Mouse (Mus musculus): ENCODE measurements around the gene Zswim3. TPM values are rescaled to one million over a fixed set of nuclear protein-coding genes. Genes with fewer than 3 reads are reported as not detected.

The Zswim3 gene
- polyA plus RNA-seq, 1 experiment, result 7.6 TPM

DNA sequence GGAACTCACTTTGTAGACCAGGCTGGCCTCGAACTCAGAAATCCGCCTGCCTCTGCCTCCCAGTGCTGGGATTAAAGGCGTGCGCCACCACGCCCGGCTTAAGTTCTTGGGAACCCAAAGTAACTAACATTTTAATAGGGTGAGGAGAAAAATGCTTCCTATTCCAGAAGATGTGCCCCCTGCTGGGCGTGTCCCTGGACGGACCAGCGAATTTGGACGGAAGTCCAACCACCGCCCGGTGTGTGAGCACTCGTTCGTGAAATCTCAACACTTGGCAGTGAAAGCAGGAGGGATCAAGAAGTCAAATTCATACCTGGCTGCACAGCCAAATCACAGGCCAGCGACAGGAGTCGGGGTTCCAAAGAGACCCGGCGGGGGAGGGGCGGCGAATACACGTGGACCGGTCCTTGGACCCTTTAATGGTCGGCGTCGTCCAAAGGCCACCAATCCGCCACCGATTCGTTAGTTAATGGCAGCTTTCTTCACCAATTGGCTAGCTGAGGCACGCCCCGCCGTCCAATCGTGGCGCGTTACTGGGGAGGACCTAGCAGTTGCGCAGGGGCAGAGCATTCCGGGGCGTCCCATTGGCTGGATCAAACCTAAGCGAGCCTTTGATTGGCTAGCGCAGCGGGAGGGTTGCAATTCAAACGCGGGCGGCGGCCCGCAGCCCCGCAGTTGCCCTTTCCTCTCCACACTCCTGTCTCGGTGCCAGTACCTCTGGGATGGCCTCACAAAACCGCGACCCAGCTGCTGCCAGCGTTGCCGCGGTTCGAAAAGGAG lies 35.5 kb upstream of the Zswim3 start, which contains the start of gene Ube2c:
Gene Ube2c (plus strand): TSS at position 641 of the 780 bp plus-strand sequence.
- Histone ChIP-seq H3K27ac (ENCODE audit: insufficient read depth, low read length) (no peak within 1 kb of the TSS), H3K4me1 (ENCODE audit: control insufficient read depth, insufficient read depth, low read length) (no peaks in the 10 kb centered on the region), H3K4me3 (ENCODE audit: insufficient read depth, low read length) (peak within 1 kb of the TSS; percentile 34)
- 0 out of 2 replicates have a peak, but pooled peaks have one; percentile 2 for TF ChIP-seq CTCF (IDR thresholded peaks at IDR 0.05; ENCODE audit: extremely low read depth, insufficient read depth, low read length)
- no peak for TF ChIP-seq POLR2A (IDR thresholded peaks at IDR 0.05; ENCODE audit: extremely low read depth, insufficient read depth, low read length)

DNA sequence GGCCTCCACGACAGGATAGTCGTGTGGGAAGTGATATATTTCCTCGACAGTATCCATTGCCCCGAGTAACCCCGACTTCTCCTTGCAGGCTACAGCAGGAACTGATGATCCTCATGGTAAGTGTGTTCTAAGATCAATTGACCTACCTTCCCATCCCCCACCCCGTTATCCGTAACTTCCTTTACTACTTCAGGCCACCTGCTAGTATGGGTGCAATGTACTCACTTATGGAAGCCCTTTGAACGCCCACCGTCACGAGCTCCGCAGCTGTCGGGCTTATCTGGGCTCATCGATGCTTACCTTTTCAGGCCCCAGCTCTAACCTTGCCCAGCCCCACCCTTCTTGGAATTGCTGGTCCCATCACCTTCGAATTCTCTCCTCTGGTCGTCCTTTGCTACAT lies 34.6 kb upstream of the Zswim3 start:
- Histone ChIP-seq H3K27ac (ENCODE audit: insufficient read depth, low read length) (no peak overlapping the region), H3K4me1 (ENCODE audit: control insufficient read depth, insufficient read depth, low read length) (no peaks in the 10 kb centered on the region), H3K4me3 (ENCODE audit: insufficient read depth, low read length) (peak overlapping the region; percentile 34; the same call in 1 of the 2 replicates)
- TF ChIP-seq CTCF (IDR thresholded peaks at IDR 0.05; ENCODE audit: extremely low read depth, insufficient read depth, low read length), result no peak
- TF ChIP-seq POLR2A (IDR thresholded peaks at IDR 0.05; ENCODE audit: extremely low read depth, insufficient read depth, low read length), result no peak

- Histone ChIP-seq H3K4me3 (ENCODE audit: insufficient read depth, low read length) (no peak overlapping the region), H3K4me1 (ENCODE audit: control insufficient read depth, insufficient read depth, low read length) (no peaks in the 10 kb centered on the region), H3K27ac (ENCODE audit: insufficient read depth, low read length) (no peak overlapping the region)
- no peak for TF ChIP-seq CTCF (IDR thresholded peaks at IDR 0.05; ENCODE audit: extremely low read depth, insufficient read depth, low read length)
- no peak for TF ChIP-seq POLR2A (IDR thresholded peaks at IDR 0.05; ENCODE audit: extremely low read depth, insufficient read depth, low read length)
These were observed 33.8 kb upstream of the Zswim3 start for GRCm38 (mm10) chr2:164771123-164771522.

DNA sequence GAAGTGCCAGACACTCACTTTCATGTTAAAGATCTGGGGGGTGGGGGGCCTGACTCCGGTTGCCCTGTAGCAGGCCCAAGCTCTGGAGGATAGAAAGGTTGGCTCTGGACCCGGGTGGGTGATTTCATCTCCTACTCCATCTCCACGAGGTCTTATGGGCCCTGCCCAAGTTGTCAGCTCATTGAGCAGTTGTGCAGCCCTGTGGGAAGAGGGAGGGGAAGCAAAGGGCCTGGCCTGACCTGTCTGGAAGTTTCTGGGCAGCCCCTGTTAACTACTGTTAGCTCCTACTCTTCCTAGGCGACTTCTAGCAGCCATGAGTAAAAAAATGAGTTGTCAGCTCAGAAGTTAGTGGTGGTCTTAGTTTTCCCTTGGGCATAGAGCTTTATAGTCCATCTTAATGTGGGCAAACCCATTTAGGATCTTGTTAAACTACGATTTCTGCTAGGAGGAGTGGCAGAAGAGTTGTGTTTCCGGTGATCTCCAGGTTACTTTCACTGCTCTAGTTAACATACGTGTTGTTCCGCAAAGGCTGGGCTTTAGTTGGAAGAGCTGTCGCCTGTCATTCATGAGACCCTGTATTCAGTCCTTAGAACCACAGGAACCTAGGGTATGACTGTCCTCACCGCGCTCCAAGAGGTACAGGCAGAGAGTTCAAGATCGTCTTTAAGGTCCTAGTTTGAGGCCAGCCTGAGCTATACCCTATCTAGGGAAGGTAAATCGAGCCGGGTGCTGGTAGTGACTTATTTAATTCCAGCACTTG lies 31.5 kb upstream of the Zswim3 start:
- TF ChIP-seq CTCF (IDR thresholded peaks at IDR 0.05; ENCODE audit: extremely low read depth, insufficient read depth, low read length) (no peak), POLR2A (IDR thresholded peaks at IDR 0.05; ENCODE audit: extremely low read depth, insufficient read depth, low read length) (no peak)
- Histone ChIP-seq H3K4me1 (ENCODE audit: control insufficient read depth, insufficient read depth, low read length) (no peaks in the 10 kb centered on the region), H3K4me3 (ENCODE audit: insufficient read depth, low read length) (no peak overlapping the region), H3K27ac (ENCODE audit: insufficient read depth, low read length) (no peak overlapping the region)

- Histone ChIP-seq H3K4me1 (ENCODE audit: control insufficient read depth, insufficient read depth, low read length) (no peaks in the 10 kb centered on the region), H3K27ac (ENCODE audit: insufficient read depth, low read length) (no peak overlapping the region), H3K4me3 (ENCODE audit: insufficient read depth, low read length) (no peak overlapping the region)
- no peak for TF ChIP-seq POLR2A (IDR thresholded peaks at IDR 0.05; ENCODE audit: extremely low read depth, insufficient read depth, low read length)
- TF ChIP-seq CTCF (IDR thresholded peaks at IDR 0.05; ENCODE audit: extremely low read depth, insufficient read depth, low read length), result no peak
These were observed 30.9 kb upstream of the Zswim3 start for GRCm38 (mm10) chr2:164773989-164774364.

DNA sequence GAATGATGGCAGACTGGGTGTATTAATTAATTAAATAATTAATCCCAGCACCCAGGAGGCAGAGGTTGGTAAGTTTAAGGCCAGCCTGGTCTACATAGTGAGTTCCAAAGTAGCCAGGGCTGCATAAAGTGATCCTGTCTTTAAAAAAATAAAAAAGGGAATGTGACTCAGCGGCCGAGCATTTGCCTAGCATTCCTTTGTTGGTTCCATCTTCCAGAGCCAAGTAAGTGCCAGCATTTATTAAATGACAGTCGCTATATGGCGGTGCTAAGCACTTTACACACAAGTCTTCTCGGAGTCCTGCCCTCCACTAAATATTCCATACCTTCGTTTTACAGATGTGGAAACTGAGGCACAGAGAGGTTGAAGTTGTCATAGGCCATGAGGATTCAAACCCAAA lies 28.8 kb upstream of the Zswim3 start:
- no peak for TF ChIP-seq POLR2A (IDR thresholded peaks at IDR 0.05; ENCODE audit: extremely low read depth, insufficient read depth, low read length)
- no peak for TF ChIP-seq CTCF (IDR thresholded peaks at IDR 0.05; ENCODE audit: extremely low read depth, insufficient read depth, low read length)
- no peaks in the 10 kb centered on the region for H3K4me1 ChIP-seq (ENCODE audit: control insufficient read depth, insufficient read depth, low read length)
- no peak overlapping the region for H3K27ac ChIP-seq (ENCODE audit: insufficient read depth, low read length)
- H3K4me3 ChIP-seq (ENCODE audit: insufficient read depth, low read length), result no peak overlapping the region

- no peak for TF ChIP-seq CTCF (IDR thresholded peaks at IDR 0.05; ENCODE audit: extremely low read depth, insufficient read depth, low read length)
- TF ChIP-seq POLR2A (IDR thresholded peaks at IDR 0.05; ENCODE audit: extremely low read depth, insufficient read depth, low read length), result no peak
- Histone ChIP-seq H3K4me1 (ENCODE audit: control insufficient read depth, insufficient read depth, low read length) (no peaks in the 10 kb centered on the region), H3K27ac (ENCODE audit: insufficient read depth, low read length) (no peak overlapping the region), H3K4me3 (ENCODE audit: insufficient read depth, low read length) (no peak overlapping the region)
These were observed 28.1 kb upstream of the Zswim3 start for GRCm38 (mm10) chr2:164776801-164777200.

DNA sequence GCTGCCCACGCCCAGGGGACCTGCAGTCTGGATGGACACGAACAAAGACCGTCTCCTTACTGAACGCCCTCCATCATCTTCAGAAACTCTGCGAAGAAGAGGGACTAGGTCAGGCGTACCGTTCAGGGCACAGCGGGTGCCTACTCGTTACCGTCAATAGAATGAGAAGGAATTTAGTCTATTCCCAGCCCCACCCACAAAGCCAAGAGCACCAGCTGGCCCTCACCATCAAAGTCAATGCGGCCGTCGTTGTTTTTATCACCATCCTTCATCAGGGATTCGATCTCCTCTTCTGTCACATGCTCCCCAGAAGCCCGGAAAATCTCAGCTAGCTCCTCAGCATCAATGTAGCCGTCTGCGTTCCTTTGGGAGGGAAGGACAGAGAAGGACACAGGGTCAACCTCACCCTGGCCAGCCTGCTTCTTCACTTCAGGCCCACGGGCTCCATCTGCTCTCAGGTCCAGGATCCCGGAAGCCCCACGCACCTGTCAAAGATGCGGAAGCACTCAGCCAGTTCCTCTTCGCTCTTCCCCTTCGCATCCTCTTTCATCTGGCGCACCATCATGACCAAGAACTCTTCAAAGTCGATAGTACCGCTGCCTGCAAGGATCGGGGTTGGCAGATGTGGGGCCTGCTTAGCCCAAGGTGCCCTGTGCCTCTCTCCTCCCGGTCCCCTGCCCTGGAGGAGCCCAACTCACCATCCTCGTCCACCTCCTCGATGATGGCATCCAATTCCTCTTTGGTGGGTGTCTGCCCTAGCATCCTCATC lies 27.5 kb upstream of the Zswim3 start:
- TF ChIP-seq POLR2A (IDR thresholded peaks at IDR 0.05; ENCODE audit: extremely low read depth, insufficient read depth, low read length) (no peak), CTCF (IDR thresholded peaks at IDR 0.05; ENCODE audit: extremely low read depth, insufficient read depth, low read length) (no peak)
- H3K4me3 ChIP-seq (ENCODE audit: insufficient read depth, low read length), result no peak overlapping the region
- H3K27ac ChIP-seq (ENCODE audit: insufficient read depth, low read length), result no peak overlapping the region
- no peaks in the 10 kb centered on the region for H3K4me1 ChIP-seq (ENCODE audit: control insufficient read depth, insufficient read depth, low read length)

- no peak overlapping the region for H3K27ac ChIP-seq (ENCODE audit: insufficient read depth, low read length)
- no peaks in the 10 kb centered on the region for H3K4me1 ChIP-seq (ENCODE audit: control insufficient read depth, insufficient read depth, low read length)
- no peak overlapping the region for H3K4me3 ChIP-seq (ENCODE audit: insufficient read depth, low read length)
- TF ChIP-seq POLR2A (IDR thresholded peaks at IDR 0.05; ENCODE audit: extremely low read depth, insufficient read depth, low read length) (no peak), CTCF (IDR thresholded peaks at IDR 0.05; ENCODE audit: extremely low read depth, insufficient read depth, low read length) (no peak)
These were observed 26.9 kb upstream of the Zswim3 start for GRCm38 (mm10) chr2:164778015-164778287.

Measured in cortical plate, adult 2 months (tissue).